Mouse (Mus musculus): Measurements from ENCODE around the gene Brms1. TPM values are rescaled to one million over a fixed set of nuclear protein-coding genes. Genes with fewer than 3 reads are reported as not detected.

The Brms1 gene
- polyA plus RNA-seq, 1 experiment from 2014 or later: 27.5 TPM

- WGBS: 15% methylated on average over 10 of the region's 10 CpGs
Observed at GRCm38 (mm10) chr19:5058801-5059771, 17.9 kb downstream of the Brms1 start.

DNA sequence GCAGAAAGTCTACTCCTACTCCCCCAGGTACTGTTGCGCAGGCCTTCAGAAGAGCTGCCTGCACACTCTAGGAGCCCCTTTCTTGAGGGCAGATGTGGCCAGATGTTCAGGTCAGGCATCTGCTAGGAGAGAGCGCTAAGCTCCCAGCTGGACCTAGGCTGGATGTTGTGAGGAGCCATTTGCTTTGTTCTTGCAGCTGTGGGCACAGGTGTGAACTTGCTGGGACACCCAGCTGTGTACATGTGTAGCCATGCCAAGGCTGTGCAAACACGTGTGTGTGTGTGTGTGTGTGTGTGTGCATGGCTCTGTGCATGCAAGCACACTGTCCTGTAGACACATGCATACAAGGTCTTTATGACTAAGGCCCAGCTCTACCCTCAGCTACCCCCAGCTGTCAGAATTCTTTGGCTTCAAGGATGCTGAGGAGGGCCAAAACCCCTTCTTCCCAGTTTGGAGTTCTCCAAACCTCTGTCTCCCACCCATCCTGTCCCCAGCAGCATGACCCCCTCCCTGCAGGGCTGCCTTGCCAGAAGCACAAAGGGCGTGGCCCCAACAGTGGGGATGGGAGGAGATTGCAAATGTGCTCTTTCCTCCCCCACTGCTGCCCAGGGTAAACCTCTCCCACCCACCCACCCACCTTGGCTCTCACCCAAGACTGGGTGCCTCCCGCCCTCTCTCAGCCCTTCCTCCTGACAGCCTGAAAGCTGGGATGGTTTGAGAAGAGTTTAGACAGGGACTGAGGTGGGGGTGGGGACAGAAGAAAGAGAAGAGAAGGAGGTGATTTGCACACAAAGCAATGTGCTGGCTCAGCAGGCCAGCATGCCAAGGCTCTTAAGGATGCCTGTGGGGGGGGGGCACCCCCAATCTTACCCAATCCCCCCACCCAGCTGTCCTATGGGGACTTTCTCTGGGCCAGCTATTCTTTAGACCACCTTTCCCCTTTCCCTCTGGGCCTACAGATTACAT lies 19.5 kb downstream of the Brms1 start:
- no peak overlapping the region for H3K27ac ChIP-seq (replicated peaks in 1 of 2; ENCODE audit: control insufficient read depth in 1 of 2, insufficient read depth in 1 of 2, low read depth in 2 of 2, low read length in 2 of 2)
- WGBS: 46% methylated on average over 5 of the region's 5 CpGs
- no peak for ATAC-seq (ENCODE audit: insufficient number of reproducible peaks, insufficient read depth, low FRiP score, low read depth)

More at GRCm38 (mm10) chr19:5058801-5059771, 17.9 kb downstream of the Brms1 start:
- Histone ChIP-seq H3K4me3 (ENCODE audit: control insufficient read depth in 1 of 2, insufficient read depth in 1 of 2, low read depth in 1 of 2, low read length in 2 of 2) (no peak overlapping the region), H3K27ac (replicated peaks in 1 of 2; ENCODE audit: control insufficient read depth in 1 of 2, insufficient read depth in 1 of 2, low read depth in 2 of 2, low read length in 2 of 2) (peak overlapping the region in 1 of 2 experiments; percentile 31; a peak in 1 of 4 replicates), H3K4me1 (ENCODE audit: control insufficient read depth in 2 of 2, insufficient read depth in 2 of 2, low read length in 2 of 2) (peaks cover 23 to 25% of the 10 kb centered on the region in 2 experiments), H3K27me3 (ENCODE audit: control insufficient read depth, insufficient read depth, low read length) (no peaks in the 10 kb centered on the region), H3K9ac (ENCODE audit: low read length) (peak overlapping the region; percentile 14; the same call in 1 of the 2 replicates), H3K36me3 (ENCODE audit: control insufficient read depth, insufficient read depth, low read length) (no peaks in the 10 kb centered on the region), H3K4me2 (ENCODE audit: low read length) (no peak overlapping the region), H3K9me3 (ENCODE audit: control insufficient read depth, low read length) (no peaks in the 10 kb centered on the region)
- no peak for ATAC-seq (ENCODE audit: insufficient number of reproducible peaks, insufficient read depth, low FRiP score, low read depth)

DNA sequence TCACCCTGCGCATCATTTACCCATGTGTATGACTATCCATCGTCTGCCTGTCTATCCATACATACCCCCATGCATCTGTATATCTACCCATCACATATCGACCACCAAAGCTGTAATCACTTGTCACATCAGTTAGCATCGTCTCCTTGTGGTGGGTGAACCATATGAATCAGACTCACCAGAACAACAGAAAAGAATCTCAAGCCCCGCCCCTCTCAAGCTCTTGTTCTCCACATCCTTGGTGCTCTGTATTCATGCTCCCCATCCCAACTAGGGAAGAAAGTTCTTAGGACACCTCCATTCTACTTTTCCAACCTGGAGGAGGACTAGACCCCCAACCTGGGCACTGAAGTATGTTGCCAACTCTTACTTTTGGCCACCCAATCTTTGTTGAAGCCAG lies 20.9 kb downstream of the Brms1 start:
- 83% methylated on average over 5 of the region's 5 CpGs for WGBS
- Histone ChIP-seq H3K4me2 (ENCODE audit: low read length) (no peak overlapping the region), H3K9me3 (ENCODE audit: control insufficient read depth, low read length) (no peaks in the 10 kb centered on the region), H3K36me3 (ENCODE audit: control insufficient read depth, insufficient read depth, low read length) (no peaks in the 10 kb centered on the region), H3K9ac (ENCODE audit: low read length) (no peak overlapping the region), H3K27ac (replicated peaks in 1 of 2; ENCODE audit: control insufficient read depth in 1 of 2, insufficient read depth in 1 of 2, low read depth in 2 of 2, low read length in 2 of 2) (no peak overlapping the region), H3K4me3 (ENCODE audit: control insufficient read depth in 1 of 2, insufficient read depth in 1 of 2, low read depth in 1 of 2, low read length in 2 of 2) (no peak overlapping the region), H3K4me1 (ENCODE audit: control insufficient read depth in 2 of 2, insufficient read depth in 2 of 2, low read length in 2 of 2) (peaks cover 28% of the 10 kb centered on the region in 2 experiments), H3K27me3 (ENCODE audit: control insufficient read depth, insufficient read depth, low read length) (no peaks in the 10 kb centered on the region)
- no peak for ATAC-seq (ENCODE audit: insufficient number of reproducible peaks, insufficient read depth, low FRiP score, low read depth)

More for the DNA sequence above, 19.5 kb downstream of the Brms1 start:
- Histone ChIP-seq H3K27me3 (ENCODE audit: control insufficient read depth, insufficient read depth, low read length) (no peaks in the 10 kb centered on the region), H3K4me2 (ENCODE audit: low read length) (no peak overlapping the region), H3K4me3 (ENCODE audit: control insufficient read depth in 1 of 2, insufficient read depth in 1 of 2, low read depth in 1 of 2, low read length in 2 of 2) (no peak overlapping the region), H3K9me3 (ENCODE audit: control insufficient read depth, low read length) (no peaks in the 10 kb centered on the region), H3K36me3 (ENCODE audit: control insufficient read depth, insufficient read depth, low read length) (no peaks in the 10 kb centered on the region), H3K9ac (ENCODE audit: low read length) (no peak overlapping the region), H3K4me1 (ENCODE audit: control insufficient read depth in 2 of 2, insufficient read depth in 2 of 2, low read length in 2 of 2) (peaks cover 23 to 25% of the 10 kb centered on the region in 2 experiments)

DNA sequence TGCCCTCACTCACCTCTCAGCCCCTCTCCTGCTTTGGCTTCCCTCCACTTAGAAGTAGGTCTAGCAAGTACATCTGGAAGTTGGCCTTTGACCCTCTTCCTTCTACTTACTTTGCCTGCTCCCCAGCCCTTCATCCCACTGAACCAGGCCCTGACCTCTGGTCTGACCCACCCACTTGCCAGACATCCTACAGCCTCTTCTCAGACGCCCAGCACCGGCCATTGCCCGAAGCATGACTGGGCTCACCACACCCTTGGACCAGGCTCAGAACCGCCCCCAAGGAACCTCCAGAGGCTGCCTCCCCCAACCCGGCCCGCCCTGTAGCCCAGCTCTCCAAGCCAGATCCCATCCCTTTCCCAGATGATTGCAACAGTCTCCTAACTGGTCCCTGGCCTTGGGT lies 21.3 kb downstream of the Brms1 start:
- H3K27ac ChIP-seq (replicated peaks in 1 of 2; ENCODE audit: control insufficient read depth in 1 of 2, insufficient read depth in 1 of 2, low read depth in 2 of 2, low read length in 2 of 2): no peak overlapping the region
- no peak overlapping the region for H3K9ac ChIP-seq (ENCODE audit: low read length)
- H3K27me3 ChIP-seq (ENCODE audit: control insufficient read depth, insufficient read depth, low read length): no peaks in the 10 kb centered on the region
- no peak overlapping the region for H3K4me3 ChIP-seq (ENCODE audit: control insufficient read depth in 1 of 2, insufficient read depth in 1 of 2, low read depth in 1 of 2, low read length in 2 of 2)
- H3K36me3 ChIP-seq (ENCODE audit: control insufficient read depth, insufficient read depth, low read length): no peaks in the 10 kb centered on the region
- H3K9me3 ChIP-seq (ENCODE audit: control insufficient read depth, low read length): no peaks in the 10 kb centered on the region
- H3K4me2 ChIP-seq (ENCODE audit: low read length): no peak overlapping the region
- H3K4me1 ChIP-seq (ENCODE audit: control insufficient read depth in 2 of 2, insufficient read depth in 2 of 2, low read length in 2 of 2): peaks cover 32% of the 10 kb centered on the region in 2 experiments
- ATAC-seq (ENCODE audit: insufficient number of reproducible peaks, insufficient read depth, low FRiP score, low read depth): no peak
- 80% methylated on average over 6 of the region's 6 CpGs for WGBS

GRCm38 (mm10) chr19:5065104-5065503 lies 23.9 kb downstream of the Brms1 start:
- no peak for ATAC-seq (ENCODE audit: insufficient number of reproducible peaks, insufficient read depth, low FRiP score, low read depth)
- H3K9me3 ChIP-seq (ENCODE audit: control insufficient read depth, low read length): no peaks in the 10 kb centered on the region
- WGBS: 41% methylated on average over 7 of the region's 7 CpGs
- no peak overlapping the region for H3K4me2 ChIP-seq (ENCODE audit: low read length)
- H3K4me1 ChIP-seq (ENCODE audit: control insufficient read depth in 2 of 2, insufficient read depth in 2 of 2, low read length in 2 of 2): peaks cover 28 to 29% of the 10 kb centered on the region in 2 experiments
- no peak overlapping the region for H3K27ac ChIP-seq (replicated peaks in 1 of 2; ENCODE audit: control insufficient read depth in 1 of 2, insufficient read depth in 1 of 2, low read depth in 2 of 2, low read length in 2 of 2)
- H3K4me3 ChIP-seq (ENCODE audit: control insufficient read depth in 1 of 2, insufficient read depth in 1 of 2, low read depth in 1 of 2, low read length in 2 of 2): no peak overlapping the region
- H3K36me3 ChIP-seq (ENCODE audit: control insufficient read depth, insufficient read depth, low read length): no peaks in the 10 kb centered on the region
- no peak overlapping the region for H3K9ac ChIP-seq (ENCODE audit: low read length)
- peaks cover 6% of the 10 kb centered on the region; the same call in 1 of the 2 replicates for H3K27me3 ChIP-seq (ENCODE audit: control insufficient read depth, insufficient read depth, low read length)

DNA sequence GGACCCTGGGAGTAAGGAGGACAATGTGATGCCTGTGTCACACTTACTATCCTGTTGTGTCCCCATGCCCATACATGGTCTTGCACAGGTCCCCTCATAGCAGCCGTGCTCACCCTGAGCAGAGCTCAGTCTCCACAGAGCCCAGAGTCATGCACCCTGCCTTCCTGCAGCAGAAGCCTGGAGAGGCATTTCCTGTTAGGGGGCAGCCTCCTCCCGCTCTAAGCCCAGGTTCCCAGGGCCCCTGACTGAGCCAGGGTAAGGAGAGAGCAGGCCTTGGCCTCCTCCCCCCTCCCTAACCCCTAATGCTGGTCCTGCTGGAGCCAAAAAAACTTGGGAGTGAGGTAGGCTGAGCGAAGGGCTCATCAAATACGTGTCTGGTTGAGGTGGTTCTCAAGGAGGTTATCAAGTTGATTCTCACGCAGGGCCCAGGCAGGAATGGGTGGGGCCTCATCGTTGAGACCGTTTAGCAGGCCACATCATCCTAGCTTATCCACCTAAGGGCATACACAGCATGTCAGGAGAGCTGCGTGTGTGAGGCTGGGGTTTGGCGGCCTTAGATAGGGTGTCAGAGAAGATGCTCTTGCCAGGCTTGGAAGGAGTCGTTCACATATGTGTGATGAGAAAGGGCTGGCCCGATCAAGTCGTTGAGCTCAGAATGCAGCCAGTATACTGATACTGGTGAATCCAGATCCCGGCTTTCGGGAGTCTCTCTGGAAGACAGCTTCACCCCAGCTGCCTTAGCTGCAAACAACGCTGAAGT lies 26.1 kb downstream of the Brms1 start:
- Histone ChIP-seq H3K27me3 (ENCODE audit: control insufficient read depth, insufficient read depth, low read length) (peaks cover 6% of the 10 kb centered on the region; the same call in 1 of the 2 replicates), H3K4me2 (ENCODE audit: low read length) (peak overlapping the region; percentile 96), H3K36me3 (ENCODE audit: control insufficient read depth, insufficient read depth, low read length) (no peaks in the 10 kb centered on the region), H3K4me1 (ENCODE audit: control insufficient read depth in 2 of 2, insufficient read depth in 2 of 2, low read length in 2 of 2) (peaks cover 25 to 31% of the 10 kb centered on the region in 2 experiments), H3K4me3 (ENCODE audit: control insufficient read depth in 1 of 2, insufficient read depth in 1 of 2, low read depth in 1 of 2, low read length in 2 of 2) (peak overlapping the region; percentile 13 to 54; a peak in 3 of 4 replicates), H3K9me3 (ENCODE audit: control insufficient read depth, low read length) (no peaks in the 10 kb centered on the region), H3K9ac (ENCODE audit: low read length) (peak overlapping the region; percentile 80), H3K27ac (replicated peaks in 1 of 2; ENCODE audit: control insufficient read depth in 1 of 2, insufficient read depth in 1 of 2, low read depth in 2 of 2, low read length in 2 of 2) (peak overlapping the region; percentile 14 to 79)
- WGBS: 4% methylated on average over 15 of the region's 15 CpGs
- 0 out of 2 replicates have a peak, but pooled peaks have one; percentile 13 for ATAC-seq (ENCODE audit: insufficient number of reproducible peaks, insufficient read depth, low FRiP score, low read depth)
